Mouse (Mus musculus): ENCODE measurements around the gene B3gnt5.
"Not testable (repeated sequence)": the region's sequence is repeated elsewhere in the genome, so short reads cannot be mapped to it uniquely, and the experiment has no call there.

B3gnt5 gene

GRCm38 (mm10) chr16:19760074-19760473 lies at the start of gene B3gnt5:
B3gnt5 (plus strand) TSS chr16:19760208.
- DNase-seq: no peak

DNA sequence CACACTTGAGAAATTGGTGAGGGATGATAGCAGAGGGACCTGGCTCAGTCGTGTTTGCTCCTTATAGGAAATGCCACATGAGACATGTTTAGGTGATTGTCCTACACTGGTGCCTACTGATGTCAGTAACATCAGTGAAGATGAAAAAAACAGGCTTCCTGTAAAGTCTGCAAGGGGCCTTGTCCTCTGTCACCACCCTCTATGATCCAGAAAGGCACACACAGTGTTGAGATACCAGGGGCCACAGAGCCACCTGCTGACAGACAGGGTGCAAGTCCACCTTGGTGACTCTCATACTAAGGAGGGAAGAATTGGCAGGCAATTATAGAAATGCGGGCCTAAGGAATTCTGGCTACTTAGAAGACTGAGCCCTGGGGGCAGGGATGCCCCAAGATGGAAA lies 39.0 kb upstream of the B3gnt5 start:
- no peak for DNase-seq

DNA sequence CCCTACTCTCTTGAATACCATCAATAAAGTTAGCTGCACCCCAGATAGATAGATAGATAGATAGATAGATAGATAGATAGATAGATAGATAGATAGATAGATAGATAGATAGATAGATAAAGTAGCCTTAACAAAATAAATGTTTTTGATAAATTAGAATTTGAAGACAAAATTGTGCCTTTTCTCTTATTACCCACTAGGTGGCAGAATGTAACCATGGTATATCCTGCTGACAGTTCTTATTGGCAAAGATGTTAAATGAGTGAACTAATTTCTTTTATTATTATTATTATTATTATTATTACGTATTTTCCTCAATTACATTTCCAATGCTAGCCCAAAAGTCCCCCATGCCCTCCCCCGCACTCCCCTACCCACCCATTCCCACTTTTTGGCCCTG lies 35.9 kb upstream of the B3gnt5 start:
- not testable (repeated sequence) for DNase-seq

- no peak for DNase-seq
These were observed 27.1 kb upstream of the B3gnt5 start for GRCm38 (mm10) chr16:19732896-19733295.

DNA sequence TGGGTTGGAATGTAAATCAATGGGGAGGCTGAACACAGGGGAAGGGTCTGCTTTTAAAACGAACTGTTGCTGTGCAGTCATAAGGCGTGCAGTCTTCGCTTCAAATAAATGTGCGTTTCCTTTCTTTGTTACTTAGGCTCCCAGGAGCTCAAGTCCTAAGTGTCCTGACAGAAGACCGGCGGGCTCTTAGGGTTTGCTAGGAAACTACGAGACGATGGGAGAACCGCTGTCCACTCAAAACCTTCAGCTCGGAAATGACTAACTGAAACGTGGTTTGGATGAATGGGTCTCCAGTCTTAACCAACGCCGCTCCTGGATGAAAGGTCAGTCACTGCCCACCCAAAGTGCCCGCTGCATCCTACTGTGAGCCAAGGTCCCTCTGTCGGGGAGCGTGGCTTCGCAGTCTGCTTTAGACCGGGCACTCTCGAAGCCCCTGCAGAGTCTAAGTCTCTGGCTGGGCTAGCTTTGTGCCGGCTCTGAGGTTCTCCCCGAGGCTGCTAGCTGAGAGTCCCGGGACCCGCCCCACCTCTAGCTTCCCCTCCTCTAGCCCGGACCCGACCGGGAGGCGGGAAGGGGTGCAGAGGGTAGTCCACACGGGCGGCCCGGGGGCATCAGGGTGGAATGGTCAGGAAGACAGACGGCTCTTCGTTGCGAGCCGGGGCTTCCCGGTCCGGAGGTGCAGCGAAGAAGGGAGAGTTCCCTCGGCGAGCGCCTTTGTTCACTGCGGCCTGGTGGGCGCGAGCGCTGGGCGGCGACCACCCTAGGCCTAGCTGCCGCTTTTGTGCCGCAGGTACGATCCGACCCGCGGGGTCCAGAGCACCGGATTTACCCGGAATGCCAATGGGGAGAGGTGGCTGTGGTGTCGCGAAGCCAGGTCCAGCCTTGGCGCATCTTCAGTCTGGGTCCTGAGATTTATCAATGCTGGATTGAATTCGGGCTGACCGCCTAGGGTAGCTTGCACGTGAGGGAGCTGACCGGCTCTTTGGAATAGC lies 793 bp downstream of the B3gnt5 start:
- peak; percentile 1 for DNase-seq

DNA sequence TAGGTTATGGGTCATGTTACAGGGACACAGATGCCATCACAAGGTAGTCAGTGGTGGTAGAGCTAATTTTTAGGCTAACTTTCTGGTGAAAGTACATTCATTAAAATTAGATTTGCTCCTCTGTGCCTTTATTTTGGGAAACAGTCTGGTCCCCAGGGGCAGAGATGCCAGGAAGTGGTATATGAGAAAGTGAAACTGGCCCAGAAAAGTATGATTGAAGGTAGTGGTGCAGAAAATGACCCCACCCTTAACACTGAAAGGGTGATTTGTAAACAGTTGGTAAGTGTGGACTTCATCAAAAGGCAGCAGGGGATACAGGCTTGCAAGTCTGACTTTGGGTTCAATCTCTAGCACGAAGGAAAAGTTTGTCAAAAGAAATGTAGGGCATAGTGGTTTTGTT lies 1.7 kb downstream of the B3gnt5 start:
- DNase-seq: no peak

DNA sequence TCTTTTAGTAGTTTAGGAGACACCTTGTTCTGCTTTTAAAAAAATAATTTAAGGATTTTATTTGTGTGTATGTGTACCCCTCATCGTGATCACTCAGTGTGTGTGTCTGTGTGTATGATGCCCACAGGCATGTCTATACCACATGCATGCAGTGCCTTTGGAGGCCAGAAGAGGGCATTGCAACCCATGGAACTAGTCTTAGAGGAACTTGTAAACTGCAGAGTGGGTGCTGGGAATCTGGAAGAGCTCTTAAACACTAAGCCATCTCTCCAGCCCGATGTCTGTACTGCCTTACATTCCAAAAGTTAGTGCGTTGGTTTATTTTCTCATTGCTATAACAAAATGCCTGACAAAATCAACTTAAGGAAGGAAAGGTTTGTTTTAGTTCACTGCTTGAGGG lies 6.1 kb downstream of the B3gnt5 start:
- no peak for DNase-seq

GRCm38 (mm10) chr16:19768046-19768445 lies 8.0 kb downstream of the B3gnt5 start:
- no peak for DNase-seq

GRCm38 (mm10) chr16:19772013-19772412 lies 12.0 kb downstream of the B3gnt5 start:
- no peak for DNase-seq

DNA sequence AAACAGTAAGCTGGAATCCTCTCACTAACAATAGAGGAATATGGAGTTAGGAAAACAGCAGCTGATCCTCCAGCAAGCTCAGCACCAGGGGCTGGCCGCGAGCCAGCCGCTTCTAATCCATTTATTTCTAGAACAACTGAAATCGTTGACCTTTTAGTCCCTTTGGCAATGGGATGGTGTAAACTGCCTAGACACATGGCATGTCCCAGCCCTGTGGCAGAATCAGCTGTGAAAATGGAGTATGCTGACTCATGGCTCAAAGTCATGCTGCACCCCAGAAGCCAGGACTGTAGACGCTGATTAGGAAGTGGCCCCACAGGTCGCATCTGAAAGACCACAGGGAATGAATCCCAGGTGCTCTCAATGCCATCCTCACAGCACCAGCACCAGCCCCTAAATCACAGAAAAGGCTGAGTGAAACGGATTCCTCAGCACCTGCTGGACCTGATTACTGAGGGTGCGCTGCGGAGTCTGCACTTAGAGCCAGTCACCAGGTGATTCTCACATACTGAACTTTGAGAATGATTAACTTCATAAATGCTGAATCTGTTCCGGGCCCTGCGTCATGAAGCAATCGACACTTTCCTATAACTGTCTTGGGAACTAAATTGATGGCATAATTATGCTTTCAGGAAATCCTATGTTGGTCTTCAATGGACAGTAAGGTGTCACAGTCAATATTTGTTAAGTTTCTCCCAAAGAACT lies 26.5 kb downstream of the B3gnt5 start:
- DNase-seq: no peak

GRCm38 (mm10) chr16:19789914-19790313 lies 29.9 kb downstream of the B3gnt5 start:
- DNase-seq: no peak

DNA sequence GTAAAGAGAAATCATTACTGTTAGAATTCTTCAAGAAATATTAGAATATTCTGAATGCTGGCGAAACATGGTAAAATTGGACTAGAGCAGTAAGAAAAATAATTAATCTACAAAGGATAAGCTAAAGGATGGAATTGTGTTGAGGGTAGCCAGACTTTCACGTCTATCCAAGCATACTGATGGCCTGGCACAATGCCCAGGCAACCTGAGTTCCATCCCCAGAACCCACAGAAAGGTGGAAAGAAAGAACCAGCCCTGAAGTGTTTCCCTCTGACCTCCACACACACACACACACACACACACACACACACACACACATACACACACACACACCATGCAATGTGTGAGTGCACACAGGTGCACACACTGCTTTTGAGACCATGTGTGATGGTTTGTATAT lies 58.8 kb downstream of the B3gnt5 start:
- no peak for DNase-seq
